In the genomic region with DNA sequence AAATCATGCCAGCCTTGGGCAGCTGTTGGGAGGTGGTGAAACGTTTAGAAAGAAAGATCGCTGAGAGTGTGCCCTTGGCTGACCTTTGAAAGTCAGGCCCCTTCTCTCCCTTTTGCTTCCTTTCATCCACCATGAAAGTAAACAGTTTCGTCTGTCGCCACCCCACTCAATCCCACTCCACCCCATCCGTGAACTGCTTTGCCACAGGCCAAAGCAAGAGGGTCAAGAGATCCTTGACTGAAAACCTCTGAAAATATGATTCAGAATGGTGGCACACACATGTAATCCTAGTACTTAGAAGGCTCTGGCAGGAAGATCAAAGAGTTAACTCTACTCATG, we compare ENCODE assay signal across 8 mouse cellular contexts. TPM values are rescaled to one million over a fixed set of nuclear protein-coding genes. Genes with fewer than 3 reads are reported as not detected.
DNase-seq lines count a peak whose midpoint lies in the region; ATAC-seq and TF ChIP-seq lines count a peak whose summit lies in the region.

No protein-coding gene starts in this region.

- WGBS in heart, embryonic 14.5 days = 23% methylated on average over 5 of the region's 5 CpGs
- WGBS in bone marrow, adult 2 months = 42% methylated on average over 5 of the region's 5 CpGs
- 17% methylated on average over 5 of the region's 5 CpGs for WGBS in hindbrain, postnatal 0 days
- WGBS in midbrain, embryonic 10.5 days = 27% methylated on average over 5 of the region's 5 CpGs

- ATAC-seq in heart, embryonic 14.5 days (ENCODE audit: insufficient number of reproducible peaks, insufficient read depth, low FRiP score, low read depth) = 0 out of 2 replicates have a peak, but pooled peaks have one; percentile 14
- no peak for ATAC-seq in hindbrain, postnatal 0 days

- H3K36me3 ChIP-seq in heart, embryonic 14.5 days (ENCODE audit: control insufficient read depth, insufficient read depth, low read length) = peaks cover 7% of the 10 kb centered on the region; the same call in 1 of the 2 replicates
- no peaks in the 10 kb centered on the region for H3K36me3 ChIP-seq in hindbrain, postnatal 0 days (ENCODE audit: insufficient read depth, low read length)
- 0 out of 2 replicates have a peak, but pooled peaks cover 4% of the 10 kb centered on the region for H3K36me3 ChIP-seq in midbrain, embryonic 10.5 days

- H3K4me2 ChIP-seq in heart, embryonic 14.5 days (ENCODE audit: low read length) = peak overlapping the region; percentile 60
- peak overlapping the region; percentile 71 for H3K4me2 ChIP-seq in hindbrain, postnatal 0 days (ENCODE audit: low read depth, low read length)

- intact Hi-C loops in heart, postnatal 25 days (cut with DNase I) = loop anchor here (5.0 kb wide), 1 partner anchor 52 kb away; a partner anchor contains a TSS

- peak overlapping the region; percentile 33 to 59; a peak in 3 of 4 replicates for H3K27ac ChIP-seq in heart, embryonic 14.5 days (replicated peaks in 1 of 2; ENCODE audit: control insufficient read depth in 1 of 2, insufficient read depth in 1 of 2, low read depth in 2 of 2, low read length in 2 of 2)
- peak overlapping the region; percentile 45 for H3K27ac ChIP-seq in bone marrow, adult 2 months (ENCODE audit: control insufficient read depth, insufficient read depth, low read depth, low read length, poor library complexity)
- H3K27ac ChIP-seq in hindbrain, postnatal 0 days = peak overlapping the region; percentile 78
- peak overlapping the region; percentile 81 for H3K27ac ChIP-seq in midbrain, embryonic 10.5 days (replicated peaks)

- no peak for DNase-seq in heart, postnatal 25 days (ENCODE audit: low spot score)
- DNase-seq in hindbrain, postnatal 0 days (ENCODE audit: low spot score) = no peak
- no peak for DNase-seq in midbrain, embryonic 10.5 days (ENCODE audit: low spot score)
- no peak for DNase-seq in embryo, embryonic 10 days (ENCODE audit: low spot score)
- DNase-seq in thymus, postnatal 0 days (ENCODE audit: low spot score) = no peak
- no peak for DNase-seq in adrenal gland, postnatal 4 days (ENCODE audit: low spot score in 2 of 2)

- peaks cover 2 to 3% of the 10 kb centered on the region in 2 experiments; a peak in 1 of 4 replicates for H3K4me1 ChIP-seq in heart, embryonic 14.5 days (ENCODE audit: control insufficient read depth in 2 of 2, insufficient read depth in 2 of 2, low read length in 2 of 2)
- no peaks in the 10 kb centered on the region for H3K4me1 ChIP-seq in bone marrow, adult 2 months (ENCODE audit: control insufficient read depth, insufficient read depth, low read length)
- no peaks in the 10 kb centered on the region for H3K4me1 ChIP-seq in hindbrain, postnatal 0 days (ENCODE audit: insufficient read depth, low read length)
- peaks cover 12% of the 10 kb centered on the region for H3K4me1 ChIP-seq in midbrain, embryonic 10.5 days

- peak overlapping the region; percentile 53 to 97 for H3K4me3 ChIP-seq in heart, embryonic 14.5 days (ENCODE audit: control insufficient read depth in 1 of 2, insufficient read depth in 1 of 2, low read depth in 1 of 2, low read length in 2 of 2)
- peak overlapping the region; percentile 100 for H3K4me3 ChIP-seq in bone marrow, adult 2 months (replicated peaks; ENCODE audit: control insufficient read depth, low read depth, low read length)
- peak overlapping the region; percentile 52 for H3K4me3 ChIP-seq in hindbrain, postnatal 0 days (ENCODE audit: low read length)
- peak overlapping the region; percentile 61 for H3K4me3 ChIP-seq in midbrain, embryonic 10.5 days

- no peaks in the 10 kb centered on the region for H3K9me3 ChIP-seq in heart, embryonic 14.5 days (ENCODE audit: control insufficient read depth, low read length)
- no peaks in the 10 kb centered on the region for H3K9me3 ChIP-seq in hindbrain, postnatal 0 days (ENCODE audit: low read length)
- H3K9me3 ChIP-seq in midbrain, embryonic 10.5 days (replicated peaks) = no peaks in the 10 kb centered on the region

- no peaks in the 10 kb centered on the region for H3K27me3 ChIP-seq in heart, embryonic 14.5 days (ENCODE audit: control insufficient read depth, insufficient read depth, low read length)
- H3K27me3 ChIP-seq in hindbrain, postnatal 0 days (ENCODE audit: insufficient read depth, low read length) = no peaks in the 10 kb centered on the region
- no peaks in the 10 kb centered on the region for H3K27me3 ChIP-seq in midbrain, embryonic 10.5 days (ENCODE audit: low read depth, poor library complexity, severe bottlenecking)

- H3K9ac ChIP-seq in heart, embryonic 14.5 days (ENCODE audit: low read length) = peak overlapping the region; percentile 63
- peak overlapping the region; percentile 58 for H3K9ac ChIP-seq in hindbrain, postnatal 0 days (replicated peaks; ENCODE audit: low read length)

- TF ChIP-seq POLR2A in bone marrow, adult 2 months (IDR thresholded peaks at IDR 0.05; ENCODE audit: borderline replicate concordance, control insufficient read depth, low read depth, low read length) = no peak

- TF ChIP-seq CTCF in bone marrow, adult 2 months (IDR thresholded peaks at IDR 0.05; ENCODE audit: control insufficient read depth, insufficient read depth, low read length) = no peak
- no peak for TF ChIP-seq CTCF in hindbrain, postnatal 0 days (IDR thresholded peaks at IDR 0.05; ENCODE audit: low read depth)

RNA-seq across cellular contexts. Expression of a gene that starts 0.4 kb away (rescaled TPM):
- 6.6 and 8.3 TPM in 2 replicates for polyA plus RNA-seq in heart, embryonic 14.5 days (2014; fragmentation: Nextera tagmentation; extraction: Ambion mirVana)
- 10 to 100 TPM in 1 of 2 experiments, 1 to 10 TPM in 1; 9.3 to 10.2 TPM for total RNA-seq in heart, postnatal 25 days (2021)
- polyA plus RNA-seq in bone marrow, adult 2 months (2011; ENCODE audit: insufficient read depth, insufficient read length, low replicate concordance, missing spikeins) = 60.8 and 102 TPM in 2 replicates
- 4.3 and 5.6 TPM in 2 replicates for total RNA-seq in hindbrain, postnatal 0 days (2014; rRNA removed)
- 3.4 and 3.5 TPM in 2 replicates for polyA plus RNA-seq in hindbrain, postnatal 0 days (2015; fragmentation: Nextera tagmentation; extraction: Ambion mirVana)
- polyA plus RNA-seq in midbrain, embryonic 10.5 days (2016; fragmentation: Nextera tagmentation; extraction: Ambion mirVana) = 3.9 and 5.0 TPM in 2 replicates
- polyA plus RNA-seq in thymus, postnatal 0 days (2015; fragmentation: Nextera tagmentation; extraction: Ambion mirVana) = 10.7 and 11.2 TPM in 2 replicates
- 10 to 100 TPM; 19.1 to 20.6 TPM for total RNA-seq in adrenal gland, postnatal 4 days (2021)

RNA-seq across cellular contexts. Expression of a gene that starts 26.5 kb away (rescaled TPM):
- 0.11 and 0.26 TPM in 2 replicates for polyA plus RNA-seq in heart, embryonic 14.5 days (2014; fragmentation: Nextera tagmentation; extraction: Ambion mirVana)
- total RNA-seq in heart, postnatal 25 days (2021) = 10 to 100 TPM; 21.5 to 32.5 TPM
- polyA plus RNA-seq in bone marrow, adult 2 months (2011; ENCODE audit: insufficient read depth, insufficient read length, low replicate concordance, missing spikeins) = 0.29 TPM in 1 of 2 replicates, not detected in the other
- total RNA-seq in hindbrain, postnatal 0 days (2014; rRNA removed) = 2.4 and 3.7 TPM in 2 replicates
- polyA plus RNA-seq in hindbrain, postnatal 0 days (2015; fragmentation: Nextera tagmentation; extraction: Ambion mirVana) = 2.9 and 4.0 TPM in 2 replicates
- polyA plus RNA-seq in midbrain, embryonic 10.5 days (2016; fragmentation: Nextera tagmentation; extraction: Ambion mirVana) = 0.12 and 0.14 TPM in 2 replicates
- polyA plus RNA-seq in thymus, postnatal 0 days (2015; fragmentation: Nextera tagmentation; extraction: Ambion mirVana) = 0.18 and 0.30 TPM in 2 replicates
- 1 to 10 TPM; 1.4 to 1.7 TPM for total RNA-seq in adrenal gland, postnatal 4 days (2021)

RNA-seq across cellular contexts. Expression of a gene that starts 53.9 kb away (rescaled TPM):
- 118 and 134 TPM in 2 replicates for polyA plus RNA-seq in heart, embryonic 14.5 days (2014; fragmentation: Nextera tagmentation; extraction: Ambion mirVana)
- total RNA-seq in heart, postnatal 25 days (2021) = 10 to 100 TPM; 66.1 to 70.3 TPM
- 43.6 and 67.6 TPM in 2 replicates for polyA plus RNA-seq in bone marrow, adult 2 months (2011; ENCODE audit: insufficient read depth, insufficient read length, low replicate concordance, missing spikeins)
- 71.4 and 80.9 TPM in 2 replicates for total RNA-seq in hindbrain, postnatal 0 days (2014; rRNA removed)
- 72.4 and 82.7 TPM in 2 replicates for polyA plus RNA-seq in hindbrain, postnatal 0 days (2015; fragmentation: Nextera tagmentation; extraction: Ambion mirVana)
- polyA plus RNA-seq in midbrain, embryonic 10.5 days (2016; fragmentation: Nextera tagmentation; extraction: Ambion mirVana) = 192 TPM in 2 replicates
- 111 and 123 TPM in 2 replicates for polyA plus RNA-seq in thymus, postnatal 0 days (2015; fragmentation: Nextera tagmentation; extraction: Ambion mirVana)
- 10 to 100 TPM; 62.9 to 66.0 TPM for total RNA-seq in adrenal gland, postnatal 4 days (2021)

RNA-seq across cellular contexts. Expression of a gene that starts 54.0 kb away (rescaled TPM):
- polyA plus RNA-seq in heart, embryonic 14.5 days (2014; fragmentation: Nextera tagmentation; extraction: Ambion mirVana) = 127 and 132 TPM in 2 replicates
- 10 to 100 TPM; 22.6 to 23.2 TPM for total RNA-seq in heart, postnatal 25 days (2021)
- polyA plus RNA-seq in bone marrow, adult 2 months (2011; ENCODE audit: insufficient read depth, insufficient read length, low replicate concordance, missing spikeins) = 18.1 and 41.6 TPM in 2 replicates
- 68.6 and 70.2 TPM in 2 replicates for total RNA-seq in hindbrain, postnatal 0 days (2014; rRNA removed)
- polyA plus RNA-seq in hindbrain, postnatal 0 days (2015; fragmentation: Nextera tagmentation; extraction: Ambion mirVana) = 145 and 156 TPM in 2 replicates
- polyA plus RNA-seq in midbrain, embryonic 10.5 days (2016; fragmentation: Nextera tagmentation; extraction: Ambion mirVana) = 412 and 447 TPM in 2 replicates
- polyA plus RNA-seq in thymus, postnatal 0 days (2015; fragmentation: Nextera tagmentation; extraction: Ambion mirVana) = 165 and 184 TPM in 2 replicates
- total RNA-seq in adrenal gland, postnatal 4 days (2021) = 100 to 1,000 TPM; 100 to 106 TPM

RNA-seq across cellular contexts. Expression of a gene that starts 59.9 kb away (rescaled TPM):
- polyA plus RNA-seq in heart, embryonic 14.5 days (2014; fragmentation: Nextera tagmentation; extraction: Ambion mirVana) = 24.0 and 35.1 TPM in 2 replicates
- 10 to 100 TPM; 21.1 to 23.6 TPM for total RNA-seq in heart, postnatal 25 days (2021)
- 33.3 and 67.6 TPM in 2 replicates for polyA plus RNA-seq in bone marrow, adult 2 months (2011; ENCODE audit: insufficient read depth, insufficient read length, low replicate concordance, missing spikeins)
- total RNA-seq in hindbrain, postnatal 0 days (2014; rRNA removed) = 53.3 and 69.1 TPM in 2 replicates
- polyA plus RNA-seq in hindbrain, postnatal 0 days (2015; fragmentation: Nextera tagmentation; extraction: Ambion mirVana) = 102 and 103 TPM in 2 replicates
- polyA plus RNA-seq in midbrain, embryonic 10.5 days (2016; fragmentation: Nextera tagmentation; extraction: Ambion mirVana) = 50.4 and 55.6 TPM in 2 replicates
- 42.3 and 45.5 TPM in 2 replicates for polyA plus RNA-seq in thymus, postnatal 0 days (2015; fragmentation: Nextera tagmentation; extraction: Ambion mirVana)
- 10 to 100 TPM; 49.5 to 57.8 TPM for total RNA-seq in adrenal gland, postnatal 4 days (2021)
